Mouse (Mus musculus): ENCODE results near the gene Tmem256.

DNA sequence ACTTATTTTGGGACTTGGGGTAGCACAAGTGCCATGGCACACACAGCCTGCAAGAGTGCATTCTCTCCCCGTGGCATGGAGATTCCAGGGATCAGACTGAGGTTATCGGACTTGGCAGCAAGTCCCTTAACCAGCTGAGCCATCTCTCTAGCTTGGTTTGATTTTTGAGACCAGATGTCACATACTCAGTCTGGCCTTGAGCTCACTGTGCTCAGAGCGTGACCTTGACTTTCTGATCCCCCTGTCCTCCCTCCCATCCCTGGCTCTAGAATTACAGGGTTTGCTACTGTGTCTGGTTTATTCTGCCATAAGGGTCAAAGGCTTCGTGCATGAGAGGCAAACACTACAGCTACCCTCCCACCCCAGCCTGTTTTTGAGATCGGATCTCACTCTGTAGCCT, 48.9 kb upstream of the Tmem256 start:
- no peak for TF ChIP-seq CTCF (IDR thresholded peaks at IDR 0.05; ENCODE audit: borderline replicate concordance, insufficient read depth, low read depth, low read length)
- TF ChIP-seq POLR2A (IDR thresholded peaks at IDR 0.05; ENCODE audit: borderline replicate concordance, insufficient read depth, low read length) = no peak
